Mouse (Mus musculus) olfactory bulb, adult 2 months (tissue): ENCODE measurements around the gene Abcc4. TPM values are rescaled to one million over a fixed set of nuclear protein-coding genes. Genes with fewer than 3 reads are reported as not detected.

Source experiments
- H3K27ac ChIP-seq: fragments of 200-500 bp; 2 replicates; pipeline ENCODE4 v1.5.1; 2012; ENCODE audit warnings: low read depth, low read length; ENCODE audit not compliant: insufficient read depth
- H3K4me1 ChIP-seq: fragments of 200-500 bp; 2 replicates; pipeline ENCODE4 v1.6.1; 2012; ENCODE audit warnings: low read length; ENCODE audit not compliant: control insufficient read depth, insufficient read depth
- H3K4me3 ChIP-seq: fragments of 200-500 bp; 2 replicates; pipeline ENCODE4 v1.5.1; 2012; ENCODE audit warnings: mild to moderate bottlenecking, low read depth, low read length, moderate library complexity; ENCODE audit not compliant: insufficient read depth
- CTCF ChIP-seq: fragments of 200-500 bp; IDR thresholded peaks from 2 replicates; pipeline ENCODE4 v1.5.1; 2012; ENCODE audit warnings: low read depth, mild to moderate bottlenecking, low read length, moderate library complexity; ENCODE audit not compliant: insufficient read depth
- POLR2A ChIP-seq: fragments of 200-500 bp; IDR thresholded peaks from 2 replicates; pipeline ENCODE4 v1.6.1; 2012; ENCODE audit warnings: mild to moderate bottlenecking, low read depth, low read length, moderate library complexity; ENCODE audit not compliant: insufficient read depth
- WGBS: fragments of 180-500 bp; shearing (Covaris S2); methylation state at CpG from one replicate; pipeline ENCODE4 v1.1.7; 2018; 5-methylcytosine and 5-hydroxymethylcytosine counted together
- polyA plus RNA-seq: library from polyadenylated mRNA; stranded (reverse); fragments of >200 nt; gene quantifications from 2 replicates; pipeline ENCODE4 v1.2.4, GENCODE M21; 2012; ENCODE audit warnings: low replicate concordance; ENCODE audit not compliant: missing spikeins, insufficient read depth, insufficient read length

Abcc4 gene
- polyA plus RNA-seq, 1 experiment: not detected

DNA sequence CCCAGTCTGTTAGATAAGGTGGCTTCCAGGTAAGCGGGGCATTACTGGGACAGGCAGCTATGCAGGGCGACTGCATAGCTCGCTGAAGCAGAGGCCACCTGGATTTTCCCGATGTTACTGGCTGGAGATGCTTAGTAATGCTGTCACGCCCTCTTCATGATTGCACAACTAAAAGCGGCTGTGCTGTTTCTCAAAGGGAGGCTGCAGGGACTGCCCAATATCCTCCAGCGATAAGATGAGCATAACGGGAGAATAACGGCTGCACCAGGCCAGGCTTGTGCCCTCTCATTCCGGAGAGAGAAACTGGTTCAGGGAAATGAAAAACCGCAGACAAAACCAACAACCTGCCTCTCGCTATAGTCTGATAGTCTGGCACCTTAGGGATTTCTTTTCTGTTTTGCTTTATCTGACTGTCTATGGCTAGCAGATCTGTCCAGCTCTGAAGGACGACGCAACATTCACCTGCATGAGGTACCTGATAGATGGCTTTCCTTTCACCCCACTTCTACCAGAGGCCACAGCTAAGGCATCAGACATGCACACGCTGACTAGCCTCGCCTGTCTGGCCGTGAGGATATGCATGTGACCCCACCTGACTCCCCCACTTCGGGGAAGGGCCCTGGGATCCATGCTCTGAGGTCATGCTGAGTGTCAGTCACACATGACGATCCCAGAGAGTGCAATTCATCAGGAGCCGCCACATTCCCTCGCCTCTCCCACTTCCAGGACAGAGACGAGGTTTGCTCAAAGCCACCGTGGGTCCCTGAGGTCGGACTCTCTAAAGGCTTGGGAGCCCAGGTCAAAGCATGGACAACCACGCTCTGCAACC lies 67.4 kb downstream of the Abcc4 start:
- H3K27ac ChIP-seq: no peak overlapping the region
- WGBS: 89% methylated on average over 25 of the region's 25 CpGs
- TF ChIP-seq CTCF: no peak
- no peak for TF ChIP-seq POLR2A
- no peak overlapping the region for H3K4me3 ChIP-seq
- peaks cover 7% of the 10 kb centered on the region; the same call in 1 of the 2 replicates for H3K4me1 ChIP-seq

DNA sequence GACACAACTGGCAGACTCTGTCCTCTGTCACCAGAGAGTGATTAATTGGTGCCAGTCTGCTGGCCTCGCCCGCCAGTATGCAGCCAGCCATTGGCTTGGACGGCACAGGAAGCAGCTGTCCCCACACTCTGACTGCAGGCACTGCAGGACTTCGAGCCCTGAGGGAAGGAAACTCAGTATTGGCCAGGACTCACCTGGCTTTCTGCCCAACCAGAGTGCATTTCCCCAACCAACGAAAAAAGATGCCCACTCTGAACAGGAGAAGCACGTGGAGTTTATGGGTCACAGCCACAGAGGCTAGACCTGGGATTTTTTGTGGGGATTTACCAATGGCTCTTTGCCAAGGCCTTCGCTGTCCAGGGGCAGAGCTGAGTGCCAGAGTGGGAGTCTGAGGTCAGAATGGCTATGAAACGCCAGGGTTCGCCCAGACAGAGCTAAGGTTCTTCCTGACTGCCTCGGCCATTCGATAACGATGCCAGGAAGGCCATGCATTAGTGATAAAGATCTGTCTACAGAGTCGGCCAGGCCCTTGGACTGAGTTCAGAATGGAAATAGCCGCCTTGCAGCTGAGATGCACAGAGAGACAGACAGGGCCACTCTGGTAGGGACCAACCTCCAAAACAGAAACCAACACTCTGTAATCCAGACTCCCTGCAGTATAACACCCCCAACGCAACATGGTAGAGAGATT lies 70.4 kb downstream of the Abcc4 start:
- WGBS: 42% methylated on average over 15 of the region's 15 CpGs

DNA sequence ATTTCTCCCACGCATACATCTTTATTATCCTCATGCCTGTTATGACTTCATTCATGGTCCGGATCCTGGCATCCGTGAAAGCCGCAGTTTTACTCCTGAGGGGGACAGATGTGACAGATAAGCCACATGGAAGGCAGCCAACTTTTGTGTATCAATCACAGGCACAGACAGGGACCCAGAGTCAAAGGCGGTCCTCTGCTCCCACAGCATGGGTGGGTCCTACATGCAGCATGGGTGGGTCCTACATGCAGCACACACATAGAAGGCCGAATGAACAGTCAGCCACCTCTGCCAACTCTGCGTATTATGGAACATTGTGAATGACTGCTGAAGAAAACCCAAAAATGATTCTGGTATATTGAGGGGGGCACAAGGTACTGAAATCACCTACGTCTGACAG lies 76.4 kb downstream of the Abcc4 start:
- 90% methylated on average over 8 of the region's 8 CpGs for WGBS
- Histone ChIP-seq H3K27ac (no peak overlapping the region), H3K4me1 (no peaks in the 10 kb centered on the region), H3K4me3 (no peak overlapping the region)
- no peak for TF ChIP-seq CTCF
- TF ChIP-seq POLR2A: no peak

More for the DNA sequence above, 70.4 kb downstream of the Abcc4 start:
- TF ChIP-seq POLR2A: no peak
- no peak for TF ChIP-seq CTCF
- Histone ChIP-seq H3K27ac (no peak overlapping the region), H3K4me3 (no peak overlapping the region), H3K4me1 (peaks cover 7% of the 10 kb centered on the region; the same call in 1 of the 2 replicates)

DNA sequence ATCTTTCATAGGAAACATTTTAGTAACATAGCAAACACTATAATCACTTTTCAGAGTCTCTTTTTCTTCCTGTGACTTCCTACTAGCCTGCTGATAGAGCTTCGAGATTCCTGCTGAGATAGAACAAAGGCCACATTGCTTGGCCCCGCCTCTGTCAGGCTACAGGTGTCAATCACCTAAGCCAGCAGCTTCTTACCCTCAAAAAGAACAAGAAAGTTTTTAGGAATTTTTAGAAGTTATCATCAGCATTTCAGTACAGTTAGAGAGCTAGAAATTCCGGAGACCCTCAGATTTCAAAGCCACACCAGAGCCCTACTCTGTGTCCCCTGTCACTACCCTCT lies 84.6 kb downstream of the Abcc4 start:
- WGBS: 55% methylated on average over 3 of the region's 3 CpGs

DNA sequence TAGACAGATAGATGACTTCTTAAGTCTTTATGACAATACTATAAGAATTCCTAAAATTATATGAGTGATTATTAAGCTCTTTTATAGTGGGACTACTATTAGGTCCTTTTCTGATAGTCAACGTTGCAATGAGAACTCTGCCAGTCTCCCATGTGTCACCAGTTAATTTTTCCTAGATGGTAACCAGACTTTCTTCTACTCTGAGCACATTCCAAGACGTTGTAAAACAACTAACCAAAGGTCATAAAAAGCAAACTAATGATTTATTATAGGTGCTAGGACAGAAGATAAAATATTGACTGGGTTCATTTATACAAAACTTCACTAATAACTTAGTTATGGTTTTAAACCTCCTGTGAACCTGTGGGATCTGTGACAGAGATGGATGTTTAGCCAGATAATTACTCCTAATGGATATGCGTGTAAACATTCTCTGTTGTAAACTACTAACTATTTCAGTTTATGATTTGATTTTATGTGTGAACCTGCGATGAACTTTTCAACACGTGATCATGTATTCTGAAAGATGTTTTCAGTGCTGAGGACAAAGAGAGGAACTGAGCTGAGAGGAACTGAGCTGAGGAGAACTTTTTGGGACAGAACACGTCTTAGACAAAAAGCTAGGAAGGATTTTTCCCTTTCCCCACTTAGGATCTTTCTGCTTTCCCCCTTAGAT lies 85.1 kb downstream of the Abcc4 start:
- TF ChIP-seq CTCF (no peak), POLR2A (no peak)
- WGBS: 82% methylated on average over 6 of the region's 6 CpGs
- Histone ChIP-seq H3K4me3 (no peak overlapping the region), H3K4me1 (no peaks in the 10 kb centered on the region), H3K27ac (no peak overlapping the region)

More for the DNA sequence above, 84.6 kb downstream of the Abcc4 start:
- Histone ChIP-seq H3K27ac (no peak overlapping the region), H3K4me3 (no peak overlapping the region), H3K4me1 (no peaks in the 10 kb centered on the region)
- no peak for TF ChIP-seq POLR2A
- no peak for TF ChIP-seq CTCF

DNA sequence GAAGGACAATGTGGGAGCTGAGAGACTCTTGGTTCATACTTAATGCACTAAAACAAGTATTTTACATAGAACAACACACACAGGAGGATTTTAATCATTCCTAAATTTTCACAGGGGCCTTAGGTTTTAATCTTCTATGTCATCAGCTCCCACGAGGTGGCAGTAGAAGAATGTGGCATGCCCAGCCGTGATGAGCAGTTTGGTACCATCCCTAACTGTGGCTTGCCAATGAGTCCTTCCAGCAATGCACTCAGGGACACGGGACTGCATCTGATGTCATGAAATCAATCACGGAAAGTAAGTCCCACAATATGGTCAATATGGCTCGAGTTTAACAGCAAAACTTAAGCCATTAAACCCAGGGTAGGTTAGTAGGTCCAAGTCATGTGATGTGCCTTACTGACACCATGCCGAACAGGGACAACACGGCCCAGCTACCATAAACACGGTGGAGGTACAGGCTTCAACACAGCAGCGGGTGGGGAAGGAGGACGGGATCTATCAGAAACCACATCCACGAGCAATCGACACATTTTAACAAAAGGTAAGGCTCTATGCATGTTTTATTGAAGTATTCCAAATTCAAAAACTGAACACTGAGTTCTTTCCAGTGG lies 89.2 kb downstream of the Abcc4 start:
- no peak for TF ChIP-seq CTCF
- no peak for TF ChIP-seq POLR2A
- WGBS: 63% methylated on average over 12 of the region's 12 CpGs

DNA sequence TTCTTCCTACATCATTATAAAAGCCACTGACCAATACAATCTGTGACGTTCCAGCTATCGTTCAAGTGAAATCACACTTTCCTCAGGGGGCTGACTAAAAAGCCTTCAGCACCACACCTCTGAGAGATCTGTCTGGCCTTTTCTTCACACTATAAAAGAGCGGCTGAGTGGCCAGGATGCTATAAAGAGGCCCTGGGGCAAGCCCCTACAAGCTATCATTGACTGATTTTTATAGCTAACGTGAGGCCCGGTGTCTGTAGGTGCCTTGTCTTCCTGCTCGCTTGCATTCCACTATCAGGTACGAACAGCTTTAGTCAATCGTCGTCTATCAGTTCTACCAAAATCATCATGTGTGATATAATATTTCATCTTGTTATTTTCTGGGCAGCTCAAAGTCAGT lies 92.3 kb downstream of the Abcc4 start:
- Histone ChIP-seq H3K27ac (no peak overlapping the region), H3K4me1 (0 out of 2 replicates have a peak, but pooled peaks cover 2% of the 10 kb centered on the region), H3K4me3 (no peak overlapping the region)
- 90% methylated on average over 9 of the region's 9 CpGs for WGBS
- TF ChIP-seq CTCF: no peak
- no peak for TF ChIP-seq POLR2A

More for the DNA sequence above, 89.2 kb downstream of the Abcc4 start:
- Histone ChIP-seq H3K4me1 (no peaks in the 10 kb centered on the region), H3K4me3 (no peak overlapping the region), H3K27ac (no peak overlapping the region)

DNA sequence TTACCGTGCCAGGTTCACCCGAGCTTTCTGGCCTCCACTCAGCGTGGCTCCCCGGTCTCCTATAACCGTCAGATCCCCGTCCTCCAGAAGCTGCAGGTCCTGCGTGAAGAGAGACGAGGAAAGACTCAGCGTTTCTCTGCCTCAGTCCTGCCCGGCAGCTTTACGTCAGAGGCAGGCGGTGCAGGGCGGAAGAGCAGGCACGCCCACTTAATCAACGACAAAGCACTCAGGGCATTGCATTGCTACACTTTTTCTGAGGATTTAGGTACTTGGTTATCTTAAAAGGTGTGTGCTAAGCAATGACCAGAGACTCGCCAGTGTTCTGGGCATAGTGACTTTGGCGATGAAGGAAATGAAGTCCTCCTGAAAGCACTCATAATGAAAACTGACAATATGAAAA lies 94.3 kb downstream of the Abcc4 start:
- TF ChIP-seq CTCF (no peak), POLR2A (no peak)
- H3K27ac ChIP-seq: no peak overlapping the region
- H3K4me3 ChIP-seq: no peak overlapping the region
- WGBS: 87% methylated on average over 17 of the region's 17 CpGs
- 0 out of 2 replicates have a peak, but pooled peaks cover 2% of the 10 kb centered on the region for H3K4me1 ChIP-seq

DNA sequence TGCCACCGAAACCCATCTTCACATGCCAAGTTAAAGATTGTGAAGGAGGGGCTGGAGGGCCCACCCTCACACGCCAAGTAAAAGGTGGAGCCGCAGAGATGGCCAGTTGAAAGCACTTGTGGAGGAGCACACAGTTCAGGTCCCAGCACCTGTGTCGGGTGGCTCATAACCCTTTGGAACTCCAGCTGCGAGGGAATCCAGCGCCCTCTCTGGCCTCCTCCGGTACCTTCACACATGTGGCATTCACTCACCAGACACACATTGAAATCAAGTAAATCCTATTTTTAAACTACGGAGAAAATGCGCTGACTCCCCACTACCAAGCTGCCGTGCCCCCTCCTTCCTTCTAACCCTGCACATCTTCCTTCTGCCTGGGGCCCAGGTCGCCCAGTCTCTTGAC lies 95.2 kb downstream of the Abcc4 start:
- 97% methylated on average over 11 of the region's 11 CpGs for WGBS
- Histone ChIP-seq H3K4me1 (0 out of 2 replicates have a peak, but pooled peaks cover 2% of the 10 kb centered on the region), H3K27ac (no peak overlapping the region), H3K4me3 (no peak overlapping the region)
- TF ChIP-seq POLR2A: no peak
- no peak for TF ChIP-seq CTCF
